Mouse (Mus musculus): ENCODE measurements around the gene Iars2. TPM values are rescaled to one million over a fixed set of nuclear protein-coding genes. Genes with fewer than 3 reads are reported as not detected.

The Iars2 gene
- polyA plus RNA-seq, 1 experiment: 11.6 TPM

DNA sequence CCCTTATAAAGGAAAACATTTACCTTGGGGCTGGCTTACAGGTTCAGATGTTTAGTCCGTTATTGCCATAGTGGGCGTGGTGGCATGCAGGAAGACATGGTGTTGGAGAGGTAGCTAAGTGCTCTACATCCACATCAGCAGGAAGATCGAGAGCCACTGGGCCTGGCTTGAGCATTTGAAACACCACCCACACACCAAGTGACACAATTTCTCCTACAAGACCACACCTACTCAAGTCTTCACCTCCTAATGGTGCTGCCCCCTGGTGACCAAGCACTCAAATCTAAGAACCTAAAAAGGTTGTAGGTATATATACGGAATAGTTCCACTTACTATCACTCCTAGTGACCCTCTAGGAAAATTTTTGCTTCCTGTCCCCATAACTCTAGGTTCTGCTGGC lies 92.7 kb downstream of the Iars2 start:
- 91% methylated on average over 4 of the region's 4 CpGs for WGBS
- TF ChIP-seq POLR2A (IDR thresholded peaks at IDR 0.05; ENCODE audit: low read depth, low read length) (no peak), CTCF (IDR thresholded peaks at IDR 0.05; ENCODE audit: extremely low read depth, insufficient read depth, insufficient read length, insufficient replicate concordance) (no peak)
- Histone ChIP-seq H3K27me3 (ENCODE audit: control insufficient read depth, insufficient read depth, low read length) (no peaks in the 10 kb centered on the region), H3K36me3 (ENCODE audit: control insufficient read depth, insufficient read depth, low read length) (peaks cover 36% of the 10 kb centered on the region), H3K4me1 (ENCODE audit: control insufficient read depth, insufficient read depth, insufficient read length) (no peaks in the 10 kb centered on the region), H3K4me3 (ENCODE audit: extremely low read depth, insufficient read depth, insufficient read length) (no peak overlapping the region), H3K27ac (ENCODE audit: insufficient read depth, low read length) (no peak overlapping the region)
- DNase-seq (ENCODE audit: low read depth in 1 of 2, low spot score in 2 of 2): no peak

DNA sequence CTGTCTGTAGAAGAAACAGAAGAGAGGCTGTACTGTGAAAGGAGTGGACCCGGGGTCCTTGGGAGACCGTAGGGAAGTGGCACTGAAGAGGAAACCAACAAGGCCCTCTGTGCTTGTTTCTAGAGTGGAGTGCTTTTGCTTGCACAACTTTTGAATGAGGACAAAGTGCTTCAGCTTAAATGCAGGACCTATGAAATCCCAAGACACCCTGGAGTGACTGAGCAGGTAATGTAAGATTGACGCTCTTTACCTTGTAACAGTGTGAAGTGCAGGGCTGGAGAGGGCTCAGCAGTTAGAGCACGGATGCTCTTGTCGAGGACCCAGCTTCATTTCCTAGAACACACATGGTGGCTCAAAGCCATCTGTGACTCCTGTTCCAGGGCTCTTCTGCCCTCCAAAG lies 93.4 kb downstream of the Iars2 start:
- Histone ChIP-seq H3K27ac (ENCODE audit: insufficient read depth, low read length) (no peak overlapping the region), H3K27me3 (ENCODE audit: control insufficient read depth, insufficient read depth, low read length) (no peaks in the 10 kb centered on the region), H3K36me3 (ENCODE audit: control insufficient read depth, insufficient read depth, low read length) (peaks cover 32% of the 10 kb centered on the region), H3K4me3 (ENCODE audit: extremely low read depth, insufficient read depth, insufficient read length) (no peak overlapping the region), H3K4me1 (ENCODE audit: control insufficient read depth, insufficient read depth, insufficient read length) (no peaks in the 10 kb centered on the region)
- TF ChIP-seq CTCF (IDR thresholded peaks at IDR 0.05; ENCODE audit: extremely low read depth, insufficient read depth, insufficient read length, insufficient replicate concordance) (no peak), POLR2A (IDR thresholded peaks at IDR 0.05; ENCODE audit: low read depth, low read length) (no peak)
- WGBS: 86% methylated on average over 5 of the region's 5 CpGs
- no peak for DNase-seq (ENCODE audit: low read depth in 1 of 2, low spot score in 2 of 2)

Other genes starting within 250 kb of the Iars2 start
- gene Rab3gap2, start 125.3 kb downstream of the Iars2 start, polyA plus RNA-seq (2012; rRNA removed): 15.9 and 17.1 TPM in 2 replicates
- gene Bpnt1, start 2.8 kb upstream of the Iars2 start, polyA plus RNA-seq (2012; rRNA removed): 13.6 and 16.4 TPM in 2 replicates
- 4.8 and 5.0 TPM in 2 replicates for gene Eprs, start 33.6 kb upstream of the Iars2 start, polyA plus RNA-seq (2012; rRNA removed)
- 0.28 and 0.45 TPM in 2 replicates for gene Slc30a10, start 125.5 kb upstream of the Iars2 start, polyA plus RNA-seq (2012; rRNA removed)